Mouse (Mus musculus) cerebellum, adult 18-20 months (tissue): ENCODE measurements around the gene Hist1h2bn.
"Not testable (repeated sequence)": the region's sequence is repeated elsewhere in the genome, so short reads cannot be mapped to it uniquely, and the experiment has no call there.

Source experiments
- DNase-seq, 2 experiments: peaks; one replicate each; pipeline ENCODE4 v3.0.0; 2021

Hist1h2bn gene

DNA sequence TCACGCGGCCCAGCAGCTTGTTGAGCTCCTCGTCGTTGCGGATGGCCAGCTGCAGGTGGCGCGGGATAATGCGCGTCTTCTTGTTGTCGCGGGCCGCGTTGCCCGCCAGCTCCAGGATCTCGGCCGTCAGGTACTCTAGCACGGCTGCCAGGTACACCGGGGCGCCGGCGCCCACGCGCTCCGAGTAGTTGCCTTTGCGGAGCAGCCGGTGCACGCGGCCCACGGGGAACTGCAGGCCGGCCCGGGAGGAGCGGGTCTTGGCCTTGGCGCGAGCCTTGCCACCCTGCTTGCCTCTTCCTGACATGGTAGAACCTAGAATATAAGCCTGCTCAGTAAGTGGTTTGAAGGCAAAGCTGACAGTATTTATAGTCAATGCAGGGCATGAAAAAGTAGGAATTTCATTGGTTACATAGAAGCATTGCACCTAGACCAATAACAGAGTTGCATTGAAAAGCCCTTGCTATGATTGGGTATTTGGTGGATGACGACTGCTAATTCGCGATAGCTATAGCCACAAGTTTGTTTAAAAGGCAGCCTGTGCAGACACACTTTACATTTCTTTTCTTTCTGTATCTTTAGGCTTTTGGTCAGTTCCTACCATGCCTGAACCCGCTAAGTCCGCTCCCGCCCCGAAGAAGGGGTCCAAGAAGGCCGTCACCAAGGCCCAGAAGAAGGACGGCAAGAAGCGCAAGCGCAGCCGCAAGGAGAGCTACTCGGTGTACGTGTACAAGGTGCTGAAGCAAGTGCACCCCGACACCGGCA is at the start of gene Hist1h2bn, which contains the start of gene Hist1h2ak:
Gene Hist1h2bn (plus strand): TSS at position 600 of the 762 bp plus-strand sequence.
Gene Hist1h2ak (minus strand): TSS at position 304 of the 762 bp plus-strand sequence.
- peak; percentile 72 to 76 for DNase-seq

DNA sequence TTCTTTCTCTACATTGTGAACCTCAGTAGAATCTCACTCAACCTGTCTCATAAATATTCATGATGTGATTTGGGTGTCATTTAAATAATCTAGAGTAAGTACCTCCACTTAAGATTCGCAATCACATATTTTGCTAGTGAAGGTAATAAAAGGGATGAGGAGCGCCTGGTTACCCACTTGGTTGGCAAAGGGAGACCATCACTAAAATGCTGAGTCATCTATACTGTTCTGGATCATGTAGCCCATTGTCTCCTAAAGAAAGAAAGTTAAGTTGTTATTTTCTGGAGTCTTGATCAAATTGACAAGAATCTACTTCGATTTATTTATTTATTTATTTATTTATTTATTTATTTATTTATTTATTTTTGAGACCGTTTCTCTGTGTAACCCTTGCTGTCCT is 47.3 kb upstream of the Hist1h2bn start:
- no peak for DNase-seq

DNA sequence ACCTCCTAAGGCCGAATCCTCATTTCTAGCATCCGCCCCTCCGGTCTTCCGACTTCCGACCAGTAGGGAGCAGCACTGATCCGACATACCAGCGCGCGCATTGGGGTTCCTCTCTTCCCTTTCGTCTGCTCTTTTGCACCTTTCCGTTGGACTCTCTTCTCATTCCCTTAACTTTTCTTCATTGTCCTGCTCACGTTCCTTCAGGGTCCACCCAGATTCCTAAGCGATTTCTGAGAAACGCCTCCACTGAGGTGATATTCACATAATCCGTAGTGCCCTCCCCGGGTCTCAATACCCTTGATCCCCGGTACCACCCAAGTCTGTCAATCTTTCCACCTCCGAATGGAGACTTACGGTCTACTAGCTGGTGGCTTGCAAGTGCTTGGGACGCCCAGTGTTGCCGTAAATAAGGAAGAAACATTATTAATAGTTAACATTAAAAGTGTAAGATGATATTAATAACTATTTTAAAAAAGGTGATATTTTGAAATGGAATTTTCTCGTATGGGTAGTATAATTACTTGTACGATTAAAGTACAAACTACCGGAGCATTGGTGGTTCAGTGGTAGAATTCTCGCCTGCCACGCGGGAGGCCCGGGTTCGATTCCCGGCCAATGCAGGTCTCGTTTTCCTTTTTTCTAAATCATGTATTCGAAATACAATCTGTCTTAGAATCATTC is 43.8 kb upstream of the Hist1h2bn start:
- peak; percentile 88 to 89 for DNase-seq

DNA sequence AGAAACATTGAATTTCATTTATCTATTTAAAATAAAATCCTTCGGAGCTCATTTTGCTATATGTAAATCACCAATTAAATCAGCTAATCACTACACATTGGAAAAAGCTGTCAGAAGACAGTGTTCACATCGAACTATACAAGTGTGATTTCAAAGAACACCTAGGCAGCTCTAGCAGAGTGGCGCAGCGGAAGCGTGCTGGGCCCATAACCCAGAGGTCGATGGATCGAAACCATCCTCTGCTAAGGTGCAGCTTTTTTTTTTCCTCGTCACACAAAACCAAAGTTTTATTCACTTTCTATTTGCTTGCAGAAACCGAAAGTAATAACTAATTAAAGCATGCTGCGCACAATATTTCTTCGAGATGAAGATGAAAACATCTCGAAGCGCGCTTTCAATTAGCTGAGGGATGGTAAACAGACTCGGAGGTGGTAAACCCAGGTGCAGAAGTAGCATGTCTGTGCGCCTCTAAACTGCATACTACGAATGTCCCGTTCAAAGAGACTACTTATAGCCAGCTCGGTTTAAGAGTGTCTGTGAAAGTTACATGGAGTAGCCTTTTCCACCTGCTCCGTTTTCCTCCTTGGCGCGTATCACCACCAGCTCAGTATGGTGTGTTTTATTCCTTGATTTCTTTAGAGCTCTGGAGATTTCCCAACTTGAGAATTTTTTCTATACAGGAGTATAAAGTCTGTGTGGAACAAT is 43.0 kb upstream of the Hist1h2bn start:
- peak; percentile 75 to 84 for DNase-seq

DNA sequence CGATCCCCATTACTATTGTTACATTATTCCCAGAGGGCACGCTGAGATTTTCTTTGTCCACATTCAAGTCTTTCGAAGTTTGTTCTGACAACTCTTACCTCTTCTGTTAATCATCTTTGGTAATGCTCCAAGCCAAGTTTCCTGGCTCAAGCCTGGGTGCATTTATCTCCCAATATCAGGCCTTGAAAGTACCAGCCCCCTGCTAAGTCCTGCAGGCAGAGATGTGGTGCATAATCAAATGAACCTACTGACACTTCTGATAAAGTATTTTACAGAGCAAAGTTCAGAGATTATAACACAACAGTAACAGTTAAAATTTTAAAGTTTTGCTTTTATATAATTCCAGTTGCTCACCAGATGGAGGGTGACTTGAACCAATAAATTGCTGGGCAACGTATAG is 42.2 kb upstream of the Hist1h2bn start:
- DNase-seq: no peak

DNA sequence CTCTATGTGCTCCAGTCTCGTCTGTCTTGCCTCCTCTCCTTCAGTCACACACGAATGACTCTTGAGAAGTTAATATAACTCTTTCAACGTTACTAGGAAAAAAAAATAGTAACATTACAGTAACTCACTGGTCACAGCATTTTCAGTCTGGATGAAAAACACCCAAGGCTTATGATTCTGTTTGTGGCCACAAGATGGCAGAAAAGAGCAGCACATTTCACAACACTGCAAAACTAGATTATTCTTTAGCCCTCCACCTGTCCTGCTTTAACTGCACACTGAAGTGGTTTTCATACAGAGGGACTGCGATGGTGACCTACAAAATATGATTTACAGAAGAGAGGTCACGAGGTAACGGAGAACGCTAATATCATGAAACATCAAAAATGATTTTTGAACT is 39.2 kb upstream of the Hist1h2bn start:
- peak; percentile 68 to 77 for DNase-seq

DNA sequence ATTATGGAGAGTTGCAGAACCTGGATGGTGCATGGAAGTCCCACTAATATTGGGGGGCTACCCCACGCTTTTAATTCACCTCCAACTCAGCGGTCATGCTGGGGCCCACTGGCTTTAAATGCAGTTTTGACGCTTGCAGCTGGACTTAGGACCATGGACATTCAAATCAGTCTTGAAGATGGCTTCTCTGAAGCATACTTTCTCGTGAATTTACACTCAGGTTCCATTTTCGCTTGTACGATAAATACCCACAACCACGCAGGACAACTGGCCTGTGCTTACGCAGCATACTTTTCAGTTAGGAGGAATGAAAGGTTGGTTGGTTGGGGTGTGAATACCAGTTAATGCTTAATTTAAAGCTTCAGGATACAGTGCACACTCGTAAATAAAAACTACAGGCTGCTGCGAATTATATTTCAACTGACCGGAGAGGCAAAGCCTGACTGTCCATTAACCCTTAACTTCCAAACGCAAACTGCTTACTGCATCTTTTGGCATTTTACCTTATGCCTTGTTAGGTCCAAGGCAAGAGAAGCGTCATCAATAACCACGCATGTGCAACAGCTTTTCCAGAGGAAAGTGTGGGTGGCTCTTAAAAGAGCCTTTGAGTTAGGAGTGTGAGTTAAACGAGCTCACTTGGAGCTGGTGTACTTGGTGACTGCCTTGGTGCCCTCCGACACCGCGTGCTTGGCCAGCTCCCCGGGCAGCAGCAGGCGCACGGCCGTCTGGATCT is 38.6 kb upstream of the Hist1h2bn start:
- no peak for DNase-seq

DNA sequence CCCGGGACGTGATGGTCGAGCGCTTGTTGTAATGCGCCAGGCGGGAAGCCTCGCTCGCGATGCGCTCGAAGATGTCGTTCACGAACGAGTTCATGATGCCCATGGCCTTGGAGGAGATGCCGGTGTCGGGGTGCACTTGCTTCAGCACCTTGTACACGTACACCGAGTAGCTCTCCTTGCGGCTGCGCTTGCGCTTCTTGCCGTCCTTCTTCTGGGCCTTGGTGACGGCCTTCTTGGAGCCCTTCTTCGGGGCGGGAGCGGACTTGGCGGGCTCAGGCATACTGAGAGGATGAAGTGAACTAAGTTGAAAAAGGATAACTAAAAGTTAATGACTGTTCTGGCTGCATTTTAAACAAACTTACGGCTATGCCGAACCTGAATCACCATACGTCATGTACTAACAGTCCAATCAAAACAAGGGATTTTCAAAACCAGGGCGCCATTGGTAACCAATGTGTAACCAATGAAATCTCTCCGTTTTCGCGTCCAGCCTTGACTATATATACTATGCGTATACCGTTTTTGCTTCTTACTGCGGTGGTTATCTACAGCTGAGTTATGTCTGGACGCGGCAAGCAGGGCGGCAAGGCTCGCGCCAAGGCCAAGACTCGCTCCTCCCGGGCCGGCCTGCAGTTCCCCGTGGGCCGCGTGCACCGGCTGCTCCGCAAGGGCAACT is 37.9 kb upstream of the Hist1h2bn start, which contains the start of the genes Hist1h2bl and Hist1h2ai:
Gene Hist1h2bl (minus strand): TSS at position 280 of the 676 bp plus-strand sequence.
Gene Hist1h2ai (plus strand): TSS at position 559 of the 676 bp plus-strand sequence.
- peak; percentile 81 to 86 for DNase-seq

DNA sequence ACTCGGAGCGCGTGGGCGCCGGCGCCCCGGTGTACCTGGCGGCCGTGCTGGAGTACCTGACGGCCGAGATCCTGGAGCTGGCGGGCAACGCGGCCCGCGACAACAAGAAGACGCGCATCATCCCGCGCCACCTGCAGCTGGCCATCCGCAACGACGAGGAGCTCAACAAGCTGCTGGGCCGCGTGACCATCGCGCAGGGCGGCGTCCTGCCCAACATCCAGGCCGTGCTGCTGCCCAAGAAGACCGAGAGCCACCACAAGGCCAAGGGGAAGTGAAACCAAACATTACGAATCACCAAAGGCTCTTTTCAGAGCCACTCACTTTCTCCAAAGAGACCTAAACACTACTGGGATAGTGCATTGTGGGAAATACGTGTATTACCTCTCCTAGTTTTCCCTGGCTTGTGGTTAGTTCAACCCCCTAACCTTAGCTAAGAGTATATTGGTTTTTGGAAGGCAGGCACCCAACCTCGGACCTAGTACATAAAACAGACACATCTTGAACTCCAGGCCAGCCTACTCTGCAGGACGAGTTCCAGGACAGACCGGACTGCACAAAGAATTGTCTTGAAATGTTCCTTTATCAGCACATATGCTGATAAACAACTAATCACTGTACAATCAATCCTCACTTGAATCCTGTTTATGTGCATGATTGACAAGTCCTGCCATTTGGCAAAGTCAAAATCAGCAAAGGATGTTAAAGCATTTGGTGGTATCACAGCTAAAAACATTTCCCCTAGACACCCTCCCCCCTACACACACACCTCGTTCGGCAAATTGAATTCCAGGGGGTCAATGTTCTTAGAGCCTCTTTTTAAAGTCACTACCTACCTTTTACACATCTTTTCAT is 37.2 kb upstream of the Hist1h2bn start:
- DNase-seq: peak in 1 of 2 experiments; percentile 28

DNA sequence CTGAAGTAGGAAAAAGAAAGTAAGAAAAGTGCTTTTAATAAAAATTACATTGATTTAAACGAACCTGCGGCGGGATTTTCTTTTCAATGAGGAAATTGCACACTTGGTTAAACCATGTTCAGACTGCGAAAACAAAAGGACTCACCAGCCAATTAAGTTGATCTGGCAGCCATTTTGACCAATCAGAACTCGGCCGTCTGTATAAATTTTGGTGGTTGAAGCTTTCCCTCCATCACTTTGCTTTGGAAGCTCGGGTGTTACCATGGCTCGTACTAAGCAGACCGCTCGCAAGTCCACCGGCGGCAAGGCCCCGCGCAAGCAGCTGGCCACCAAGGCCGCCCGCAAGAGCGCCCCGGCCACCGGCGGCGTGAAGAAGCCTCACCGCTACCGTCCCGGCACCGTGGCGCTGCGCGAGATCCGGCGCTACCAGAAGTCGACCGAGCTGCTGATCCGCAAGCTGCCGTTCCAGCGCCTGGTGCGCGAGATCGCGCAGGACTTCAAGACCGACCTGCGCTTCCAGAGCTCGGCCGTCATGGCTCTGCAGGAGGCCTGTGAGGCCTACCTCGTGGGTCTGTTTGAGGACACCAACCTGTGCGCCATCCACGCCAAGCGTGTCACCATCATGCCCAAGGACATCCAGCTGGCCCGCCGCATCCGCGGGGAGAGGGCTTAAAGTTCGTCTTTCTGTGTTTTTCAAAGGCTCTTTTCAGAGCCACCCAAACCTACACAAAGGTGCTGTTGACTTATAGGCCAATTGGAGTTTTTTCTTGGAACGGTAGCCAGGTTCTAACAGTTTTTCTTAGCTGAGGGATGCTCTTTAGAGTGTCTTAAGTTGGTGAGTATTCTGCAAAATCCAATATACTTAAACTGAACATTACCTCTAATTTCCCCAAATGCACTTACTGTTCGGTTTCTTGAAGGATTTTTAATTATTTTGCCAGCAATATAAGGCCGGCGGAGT is 36.2 kb upstream of the Hist1h2bn start, which contains the start of gene Hist1h3h:
Gene Hist1h3h (plus strand): TSS at position 263 of the 961 bp plus-strand sequence.
- peak; percentile 76 to 77 for DNase-seq

DNA sequence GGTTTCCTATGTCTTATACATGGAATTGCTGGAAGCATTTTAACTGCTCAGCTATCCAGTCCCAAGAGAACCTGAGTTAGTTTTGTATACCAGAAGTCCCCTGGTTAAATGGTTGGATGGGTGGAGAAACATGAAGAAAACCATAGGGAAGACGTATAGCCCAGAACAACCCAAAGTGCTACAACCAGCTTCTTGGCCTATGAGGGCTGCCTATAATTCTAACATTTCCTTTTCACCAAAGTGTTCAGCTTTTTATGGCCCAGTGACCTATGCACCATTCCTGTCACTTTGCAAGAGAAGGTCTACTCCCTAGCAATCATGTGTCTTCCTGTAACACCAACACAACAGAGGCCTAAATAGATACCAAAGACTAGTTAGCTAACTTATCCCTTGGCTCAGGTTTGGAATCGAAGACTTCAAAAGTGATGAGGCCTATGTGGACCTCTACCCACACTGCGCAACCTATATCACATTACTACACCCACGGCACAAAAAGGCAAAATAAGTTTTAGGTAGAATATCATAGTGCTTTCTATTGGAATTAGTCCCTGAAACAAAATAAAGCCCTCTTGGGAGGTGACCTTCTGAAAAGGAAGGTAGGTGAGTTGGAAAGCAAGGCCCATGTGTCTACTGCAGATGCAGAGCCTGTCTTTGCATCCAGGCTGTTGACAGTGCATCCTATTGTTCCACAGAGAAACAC is 35.4 kb upstream of the Hist1h2bn start:
- no peak for DNase-seq

DNA sequence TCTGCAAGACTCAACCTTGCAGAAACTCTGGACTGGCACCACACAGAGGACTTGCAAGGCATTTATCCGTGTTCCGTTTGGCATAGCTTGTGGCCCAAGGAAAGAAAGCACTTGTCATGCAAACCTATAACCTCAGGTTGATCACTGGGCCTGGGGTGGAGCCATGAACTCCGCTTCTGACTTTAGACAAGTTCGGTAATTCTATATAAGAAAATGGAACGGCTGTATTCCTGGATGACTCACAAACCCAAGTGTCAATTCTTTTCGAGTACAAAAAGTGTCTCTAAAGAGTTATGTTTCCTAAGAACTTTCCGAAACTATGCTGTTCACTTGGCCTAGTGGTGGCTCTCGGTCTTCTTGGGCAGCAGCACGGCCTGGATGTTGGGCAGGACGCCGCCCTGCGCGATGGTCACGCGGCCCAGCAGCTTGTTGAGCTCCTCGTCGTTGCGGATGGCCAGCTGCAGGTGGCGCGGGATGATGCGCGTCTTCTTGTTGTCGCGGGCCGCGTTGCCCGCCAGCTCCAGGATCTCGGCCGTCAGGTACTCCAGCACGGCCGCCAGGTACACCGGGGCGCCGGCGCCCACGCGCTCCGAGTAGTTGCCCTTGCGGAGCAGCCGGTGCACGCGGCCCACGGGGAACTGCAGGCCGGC is 32.7 kb upstream of the Hist1h2bn start:
- not testable (repeated sequence) for DNase-seq

DNA sequence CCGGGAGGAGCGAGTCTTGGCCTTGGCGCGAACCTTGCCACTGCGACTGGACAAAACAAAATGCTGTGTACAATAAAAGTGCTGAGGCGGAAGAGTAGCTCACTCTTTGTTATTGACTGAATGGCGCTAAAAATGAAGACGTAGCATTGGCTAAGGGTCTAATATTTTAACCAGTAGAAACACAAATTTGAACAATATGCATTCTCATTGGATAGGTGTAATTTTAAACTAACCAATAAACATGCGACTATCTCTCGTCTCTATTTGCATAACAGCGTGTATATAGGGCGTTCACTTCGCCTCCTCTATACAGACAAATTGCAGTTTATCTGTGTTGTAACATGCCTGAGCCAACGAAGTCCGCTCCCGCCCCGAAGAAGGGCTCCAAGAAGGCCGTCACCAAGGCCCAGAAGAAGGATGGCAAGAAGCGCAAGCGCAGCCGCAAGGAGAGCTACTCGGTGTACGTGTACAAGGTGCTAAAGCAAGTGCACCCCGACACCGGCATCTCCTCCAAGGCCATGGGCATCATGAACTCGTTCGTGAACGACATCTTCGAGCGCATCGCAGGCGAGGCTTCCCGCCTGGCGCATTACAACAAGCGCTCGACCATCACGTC is 32.1 kb upstream of the Hist1h2bn start, which contains the start of gene Hist1h2bm:
Gene Hist1h2bm (plus strand): TSS at position 288 of the 616 bp plus-strand sequence.
- peak; percentile 51 to 65 for DNase-seq

DNA sequence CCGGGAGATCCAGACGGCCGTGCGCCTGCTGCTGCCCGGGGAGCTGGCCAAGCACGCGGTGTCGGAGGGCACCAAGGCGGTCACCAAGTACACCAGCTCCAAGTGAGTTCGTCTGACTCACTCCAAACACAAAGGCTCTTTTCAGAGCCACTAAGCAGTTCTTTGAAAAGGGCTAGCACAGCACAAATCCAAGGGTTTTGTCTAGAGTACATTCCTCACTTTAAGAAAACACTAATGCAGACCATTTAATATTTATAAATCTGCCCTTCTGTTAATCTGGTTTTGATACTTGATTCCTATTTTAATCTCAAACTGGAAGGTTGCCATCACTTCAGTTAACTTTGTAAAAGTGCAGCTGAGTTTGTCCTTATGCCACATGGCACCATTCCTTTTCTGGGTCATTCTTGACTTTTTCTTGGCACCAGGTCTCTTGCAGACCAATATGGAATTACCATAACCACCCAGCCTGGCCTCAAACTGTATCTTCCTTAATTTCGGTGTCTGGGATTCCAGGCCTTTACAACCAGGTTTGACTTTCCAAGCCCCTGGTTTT is 31.5 kb upstream of the Hist1h2bn start:
- DNase-seq: no peak

DNA sequence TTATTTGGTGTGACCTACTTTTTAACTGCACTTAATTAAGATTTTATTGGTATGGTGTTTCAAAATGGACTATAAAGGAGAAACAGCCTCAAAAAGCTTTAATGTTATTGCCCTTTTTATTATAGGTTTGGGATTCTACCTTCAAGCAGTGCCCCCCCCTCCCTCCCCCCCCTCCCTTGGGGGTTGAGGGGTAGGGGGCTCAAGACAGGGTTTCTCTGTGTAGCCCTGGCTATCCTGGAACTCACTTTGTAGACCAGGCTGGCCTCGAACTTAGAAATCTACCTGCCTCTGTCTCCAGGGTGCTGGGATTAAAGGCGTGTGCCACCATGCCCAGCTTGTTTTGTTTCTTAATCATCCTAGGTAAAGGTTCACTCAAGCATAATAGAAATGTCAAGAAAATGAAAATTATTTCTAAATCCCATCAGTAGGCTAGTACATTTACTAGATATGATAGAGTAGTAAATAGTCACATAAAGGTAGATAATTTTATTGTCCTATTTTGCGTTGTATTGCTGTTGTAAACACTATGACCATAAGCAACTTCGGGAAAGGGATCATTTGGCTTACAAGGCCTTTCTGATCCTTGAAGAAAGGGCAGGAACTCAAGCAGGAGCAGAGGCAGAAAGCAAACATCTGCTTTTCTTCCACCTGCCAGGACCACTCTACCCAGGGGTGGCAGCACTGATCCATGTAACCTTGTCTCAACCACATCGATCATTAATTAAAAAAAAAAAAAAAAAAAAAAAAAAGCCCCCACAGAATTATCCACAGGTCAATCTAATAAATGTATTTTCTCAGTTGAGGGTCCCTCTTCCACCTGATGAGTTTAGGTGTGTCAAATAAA is 30.7 kb upstream of the Hist1h2bn start:
- DNase-seq: no peak

DNA sequence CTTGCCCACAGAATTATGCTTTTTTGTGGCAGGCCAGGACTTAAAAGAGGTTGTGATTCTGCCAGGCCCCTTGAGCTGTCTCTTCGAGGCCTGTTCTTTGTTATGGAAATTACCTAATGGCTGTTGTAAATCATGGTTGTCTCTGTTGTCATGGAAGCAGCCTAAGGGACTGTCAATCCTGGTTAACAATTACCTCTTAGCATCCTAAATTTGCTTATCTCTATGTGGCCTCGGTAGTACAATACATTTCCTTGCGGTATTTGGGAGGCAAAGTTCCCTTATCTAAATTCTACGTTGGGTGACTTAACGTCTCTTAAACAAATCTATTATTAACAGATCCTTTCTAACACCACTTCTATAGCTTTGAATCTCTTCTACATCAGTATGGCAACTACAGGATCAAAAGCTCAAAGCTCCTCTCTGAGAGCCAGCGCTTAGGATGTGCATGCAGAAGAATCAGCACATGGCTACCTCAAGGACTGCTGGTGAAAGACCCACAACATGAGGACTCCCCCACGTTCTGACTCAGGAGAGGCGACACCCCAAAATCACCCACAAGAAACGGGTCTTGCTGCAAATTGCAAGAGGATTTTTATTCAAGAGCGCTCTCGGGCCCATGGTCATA is 25.9 kb upstream of the Hist1h2bn start:
- no peak for DNase-seq
